Mouse (Mus musculus) liver, embryonic 11.5 days (tissue): Measurements from ENCODE around the gene Atl3. TPM values are rescaled to one million over a fixed set of nuclear protein-coding genes. Genes with fewer than 3 reads are reported as not detected.
"Not testable (repeated sequence)": the region's sequence is repeated elsewhere in the genome, so short reads cannot be mapped to it uniquely, and the experiment has no call there.

Source experiments
- ATAC-seq: fragments of 200-750 bp; cut with Nextera tagmentation; replicated peaks from 2 replicates; pipeline ENCODE4 v1.8.0; 2017; ENCODE audit warnings: moderate number of reproducible peaks, mild to moderate bottlenecking, moderate TSS enrichment, moderate library complexity; ENCODE audit not compliant: low FRiP score
- DNase-seq: peaks from one replicate; pipeline ENCODE4 v3.0.0-alpha.2; 2017; ENCODE audit warnings: low spot score
- H3K27ac ChIP-seq: fragments of 300-500 bp; sonication (generic); 2 replicates; pipeline ENCODE4 v1.5.1; 2014; ENCODE audit warnings: mild to moderate bottlenecking, low read depth, low read length, control low read depth
- H3K27me3 ChIP-seq: fragments of 300-500 bp; sonication (generic); replicated peaks from 2 replicates; pipeline ENCODE4 v1.6.1; 2014; ENCODE audit warnings: low read length, mixed read lengths; ENCODE audit not compliant: control insufficient read depth, insufficient read depth
- H3K36me3 ChIP-seq: fragments of 300-500 bp; sonication (generic); 2 replicates; pipeline ENCODE4 v1.6.1; 2014; ENCODE audit warnings: mild to moderate bottlenecking, low read length, moderate library complexity, mixed read lengths; ENCODE audit not compliant: control insufficient read depth, insufficient read depth
- H3K4me1 ChIP-seq: fragments of 300-500 bp; sonication (generic); replicated peaks from 2 replicates; pipeline ENCODE4 v1.6.1; 2014; ENCODE audit warnings: low read length, mixed read lengths; ENCODE audit not compliant: control insufficient read depth, insufficient read depth
- H3K4me2 ChIP-seq: fragments of 300-500 bp; sonication (generic); 2 replicates; pipeline ENCODE4 v1.6.1; 2014; ENCODE audit warnings: mild to moderate bottlenecking, control low read depth, moderate library complexity
- H3K4me3 ChIP-seq: fragments of 300-500 bp; sonication (generic); 2 replicates; pipeline ENCODE4 v1.5.1; 2014; ENCODE audit warnings: low read depth, low read length, control low read depth
- H3K9ac ChIP-seq: fragments of 300-500 bp; sonication (generic); 2 replicates; pipeline ENCODE4 v1.6.1; 2014; ENCODE audit warnings: low read depth, low read length, control low read depth
- H3K9me3 ChIP-seq: fragments of 300-500 bp; sonication (generic); 2 replicates; pipeline ENCODE4 v1.6.1; 2016; ENCODE audit warnings: low read length, inconsistent platforms, mixed read lengths; ENCODE audit not compliant: control insufficient read depth
- WGBS: fragments of 180-500 bp; shearing (Covaris S2); extraction: QIAGEN DNeasy Blood & Tissue Kit; methylation state at CpG from one replicate; pipeline ENCODE4 v1.1.7; 2014; 5-methylcytosine and 5-hydroxymethylcytosine counted together
- polyA plus RNA-seq: library from polyadenylated mRNA; unstranded; fragments of >200 nt; fragmentation: Nextera tagmentation; extraction: Ambion mirVana; gene quantifications from 2 replicates; pipeline ENCODE4 v1.2.1, GENCODE M21; 2014

Atl3 gene
- polyA plus RNA-seq, 1 experiment from 2014 or later: 10.7 TPM

DNA sequence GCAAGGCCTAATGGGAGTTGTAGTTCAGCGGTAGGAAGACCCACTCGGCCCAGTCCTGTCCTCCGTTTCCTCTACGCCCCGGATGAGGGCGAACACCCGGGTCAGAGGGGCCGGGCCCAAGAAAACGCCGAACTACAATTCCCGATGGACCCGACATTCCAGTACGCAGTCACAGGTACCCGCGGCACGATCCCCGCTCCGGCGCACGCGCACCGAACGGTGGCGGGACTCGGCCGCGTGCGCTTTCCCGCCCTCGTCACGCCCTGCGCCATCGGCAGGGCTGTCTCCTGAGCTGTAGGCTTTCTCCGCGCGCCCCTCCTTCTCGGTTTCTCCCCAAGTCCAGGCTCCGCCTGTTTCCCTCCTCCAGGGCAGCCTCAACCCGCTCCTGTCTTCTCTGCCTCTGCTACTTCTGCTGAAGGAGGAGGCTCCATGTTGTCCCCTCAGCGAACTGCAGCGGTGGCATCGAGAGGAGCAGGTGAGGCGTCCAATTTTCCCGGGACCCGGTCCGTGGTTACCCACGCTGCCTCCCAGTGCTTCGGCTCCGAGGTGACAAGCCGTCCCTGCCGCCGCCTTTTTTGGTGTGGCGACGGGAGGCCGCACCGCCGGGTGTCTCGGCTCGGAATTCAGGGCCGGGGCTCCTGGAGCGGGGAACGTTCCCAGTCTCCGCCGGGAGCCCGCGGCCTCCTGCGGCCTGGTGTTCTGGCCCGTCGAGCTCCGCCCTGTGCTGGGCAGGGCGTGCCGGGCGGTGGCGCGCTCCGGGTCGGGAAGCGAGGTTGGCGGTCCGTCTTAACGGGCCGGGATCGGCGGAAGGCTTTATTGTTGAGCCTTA lies 561 bp downstream of the Atl3 start:
- H3K4me2 ChIP-seq: peak overlapping the region; percentile 93
- no peaks in the 10 kb centered on the region for H3K4me1 ChIP-seq
- ATAC-seq (peak; percentile 90), DNase-seq (peak; percentile 92)
- H3K27me3 ChIP-seq: no peaks in the 10 kb centered on the region
- peak overlapping the region; percentile 70 for H3K4me3 ChIP-seq
- peak overlapping the region; percentile 92 for H3K9ac ChIP-seq
- peak overlapping the region; percentile 98 for H3K27ac ChIP-seq
- WGBS: under 1% methylated on average over 84 of the region's 84 CpGs
- no peaks in the 10 kb centered on the region for H3K36me3 ChIP-seq
- no peaks in the 10 kb centered on the region for H3K9me3 ChIP-seq

DNA sequence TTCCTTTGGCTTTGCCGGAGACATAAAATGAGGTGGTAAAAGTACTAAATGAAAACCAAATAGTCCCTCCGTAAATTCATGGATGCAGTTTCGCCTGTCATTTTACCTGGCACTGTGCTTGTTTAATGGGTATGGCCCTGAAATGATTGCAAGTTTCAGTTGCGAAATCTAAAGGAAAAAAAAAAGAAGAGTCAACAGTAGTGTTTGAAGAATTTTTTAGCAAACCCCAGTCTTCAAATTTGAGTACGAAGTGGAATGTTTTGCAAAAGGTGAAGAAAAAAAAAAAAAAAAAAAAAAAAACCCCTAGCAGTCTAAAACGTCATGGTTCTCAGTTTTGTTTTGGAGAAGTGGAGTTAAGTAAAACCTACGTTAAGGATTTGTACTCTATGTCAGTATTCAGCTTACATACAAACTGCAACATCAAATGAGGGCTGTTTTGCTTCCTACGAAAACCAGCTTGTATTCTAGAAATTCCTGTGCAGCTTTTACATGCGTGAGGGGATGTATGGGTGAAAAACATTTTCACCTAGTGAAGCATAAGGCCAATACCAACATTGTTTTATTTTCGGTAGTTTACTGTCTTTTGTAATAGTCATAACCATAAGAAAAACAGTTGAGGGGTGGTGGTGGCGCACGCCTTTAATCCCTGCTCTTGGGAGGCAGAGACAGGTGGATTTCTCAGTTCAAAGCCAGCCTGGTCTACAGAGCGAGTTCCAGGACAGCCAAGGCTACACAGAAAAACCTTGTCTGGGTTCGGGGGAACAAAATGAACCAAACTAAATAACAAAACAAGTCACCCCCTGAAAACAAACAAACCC lies 1.6 kb downstream of the Atl3 start:
- no peak for ATAC-seq
- 35% methylated on average over 14 of the region's 14 CpGs for WGBS
- Histone ChIP-seq H3K4me1 (no peaks in the 10 kb centered on the region), H3K9me3 (no peaks in the 10 kb centered on the region), H3K27me3 (no peaks in the 10 kb centered on the region), H3K36me3 (no peaks in the 10 kb centered on the region), H3K27ac (peak overlapping the region; percentile 98), H3K4me2 (peak overlapping the region; percentile 93), H3K9ac (peak overlapping the region; percentile 92), H3K4me3 (peak overlapping the region; percentile 70)
- DNase-seq: no peak

GRCm38 (mm10) chr19:7496070-7496469 lies 2.2 kb downstream of the Atl3 start:
- peak overlapping the region; percentile 93 for H3K4me2 ChIP-seq
- not testable (repeated sequence) for H3K36me3 ChIP-seq, H3K9me3 ChIP-seq, H3K27me3 ChIP-seq, H3K4me1 ChIP-seq, ATAC-seq, DNase-seq, H3K27ac ChIP-seq
- H3K9ac ChIP-seq: peak overlapping the region; percentile 92; the same call in 1 of the 2 replicates
- 73% methylated on average over 1 of the region's 1 CpGs for WGBS
- H3K4me3 ChIP-seq: peak overlapping the region; percentile 70

GRCm38 (mm10) chr19:7498816-7499215 lies 5.0 kb downstream of the Atl3 start:
- Histone ChIP-seq H3K4me3 (no peak overlapping the region), H3K4me1 (no peaks in the 10 kb centered on the region), H3K9me3 (no peaks in the 10 kb centered on the region), H3K27me3 (no peaks in the 10 kb centered on the region), H3K9ac (no peak overlapping the region), H3K4me2 (no peak overlapping the region), H3K36me3 (no peaks in the 10 kb centered on the region), H3K27ac (no peak overlapping the region)
- 91% methylated on average over 2 of the region's 2 CpGs for WGBS
- DNase-seq: no peak
- no peak for ATAC-seq

DNA sequence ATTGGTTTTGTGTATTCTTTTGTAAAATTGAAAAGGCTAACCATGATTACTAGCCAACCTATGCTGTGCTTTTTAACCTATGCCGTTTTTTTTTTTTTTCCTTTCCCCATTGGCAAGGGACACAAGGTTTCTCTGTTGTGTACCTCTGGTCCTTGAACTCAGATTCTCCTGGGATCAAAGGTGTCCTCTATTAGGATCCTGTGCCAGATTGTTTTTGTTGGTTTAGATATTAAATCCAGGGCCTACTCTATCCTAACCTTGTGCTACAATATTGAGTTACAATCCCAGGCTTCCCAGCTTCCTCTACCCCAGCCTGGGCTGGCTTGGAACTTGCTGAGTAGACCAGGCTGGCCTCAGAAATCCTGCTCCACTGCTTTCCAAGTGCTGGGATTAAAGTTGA lies 6.9 kb downstream of the Atl3 start:
- Histone ChIP-seq H3K27ac (no peak overlapping the region), H3K9me3 (no peaks in the 10 kb centered on the region), H3K9ac (no peak overlapping the region), H3K27me3 (no peaks in the 10 kb centered on the region), H3K4me2 (no peak overlapping the region), H3K4me1 (no peaks in the 10 kb centered on the region), H3K36me3 (no peaks in the 10 kb centered on the region), H3K4me3 (no peak overlapping the region)
- DNase-seq (no peak), ATAC-seq (no peak)
- 94% methylated on average over 1 of the region's 1 CpGs for WGBS

DNA sequence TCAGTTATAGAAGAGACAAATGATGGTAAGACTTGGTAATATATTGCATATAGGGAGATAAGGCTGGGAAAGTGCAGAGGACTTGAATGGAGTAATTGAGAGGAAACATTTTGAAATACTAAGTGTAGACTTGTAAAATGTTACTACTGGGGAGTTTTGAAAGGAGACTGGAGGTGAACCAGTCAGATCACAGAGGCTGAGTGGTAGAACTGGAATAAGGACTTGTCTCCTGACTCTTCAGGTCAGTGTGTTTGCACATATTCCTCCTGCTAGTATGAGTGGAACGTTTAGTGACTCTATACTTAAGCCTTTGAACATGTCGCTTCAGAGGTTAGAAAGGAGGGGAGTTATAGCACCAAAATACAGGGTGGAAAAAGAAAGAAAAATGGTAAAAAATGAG lies 8.6 kb downstream of the Atl3 start:
- Histone ChIP-seq H3K4me2 (no peak overlapping the region), H3K27me3 (no peaks in the 10 kb centered on the region), H3K4me1 (no peaks in the 10 kb centered on the region), H3K27ac (no peak overlapping the region), H3K9ac (no peak overlapping the region), H3K36me3 (no peaks in the 10 kb centered on the region), H3K9me3 (no peaks in the 10 kb centered on the region), H3K4me3 (no peak overlapping the region)
- WGBS: 87% methylated on average over 2 of the region's 2 CpGs
- DNase-seq (no peak), ATAC-seq (no peak)

DNA sequence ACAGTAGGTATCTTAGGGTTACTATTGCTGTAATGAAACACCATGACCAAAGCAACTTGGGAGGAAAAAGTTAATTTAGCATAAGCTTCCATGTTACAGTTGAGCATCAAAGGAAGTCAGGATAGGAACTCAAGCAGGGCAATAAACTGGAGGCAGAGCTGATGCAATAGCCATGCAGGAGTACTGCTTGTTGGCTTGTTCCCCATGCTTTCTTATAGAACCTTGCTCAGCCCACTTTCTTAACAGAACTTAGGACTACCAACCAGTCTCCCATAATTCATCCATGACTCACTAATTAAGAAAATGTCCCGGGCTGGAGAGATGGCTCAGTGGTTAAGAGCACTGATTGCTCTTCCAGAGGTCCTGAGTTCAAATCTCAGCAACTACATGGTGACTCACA lies 12.5 kb downstream of the Atl3 start:
- Histone ChIP-seq H3K4me2 (no peak overlapping the region), H3K36me3 (no peaks in the 10 kb centered on the region), H3K27me3 (no peaks in the 10 kb centered on the region), H3K4me1 (no peaks in the 10 kb centered on the region), H3K9me3 (no peaks in the 10 kb centered on the region), H3K9ac (no peak overlapping the region), H3K27ac (no peak overlapping the region), H3K4me3 (no peak overlapping the region)
- ATAC-seq (no peak), DNase-seq (no peak)
- 76% methylated on average over 1 of the region's 1 CpGs for WGBS

DNA sequence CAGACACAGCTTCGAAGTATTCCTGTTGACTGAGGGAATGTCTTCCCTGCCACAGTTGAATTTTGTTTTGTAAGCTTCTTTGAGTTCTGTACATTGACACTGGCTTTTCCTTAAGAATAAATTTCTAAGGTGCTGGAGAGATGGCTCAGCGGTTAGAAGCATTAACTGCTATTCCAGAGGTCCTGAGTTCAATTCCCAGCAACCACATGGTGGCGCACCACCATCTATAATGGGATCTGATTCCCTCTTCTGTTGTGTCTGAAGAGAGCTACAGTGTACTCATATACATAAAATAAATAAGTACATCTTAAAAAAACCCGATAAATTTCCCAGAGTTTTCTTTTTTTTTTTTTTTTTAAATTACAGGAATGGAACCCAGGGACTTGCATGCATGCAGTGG lies 14.2 kb downstream of the Atl3 start:
- DNase-seq (no peak), ATAC-seq (no peak)
- Histone ChIP-seq H3K9me3 (no peaks in the 10 kb centered on the region), H3K36me3 (peaks cover 3% of the 10 kb centered on the region; the same call in 1 of the 2 replicates), H3K27me3 (no peaks in the 10 kb centered on the region), H3K27ac (no peak overlapping the region), H3K9ac (no peak overlapping the region), H3K4me2 (no peak overlapping the region), H3K4me3 (no peak overlapping the region), H3K4me1 (no peaks in the 10 kb centered on the region)
- 66% methylated on average over 4 of the region's 4 CpGs for WGBS
